Mouse (Mus musculus): Measurements from ENCODE around the gene Gm17651. TPM values are rescaled to one million over a fixed set of nuclear protein-coding genes. Genes with fewer than 3 reads are reported as not detected.

The Gm17651 gene
- total and polyA plus RNA-seq, 3 experiments, result not detected

DNA sequence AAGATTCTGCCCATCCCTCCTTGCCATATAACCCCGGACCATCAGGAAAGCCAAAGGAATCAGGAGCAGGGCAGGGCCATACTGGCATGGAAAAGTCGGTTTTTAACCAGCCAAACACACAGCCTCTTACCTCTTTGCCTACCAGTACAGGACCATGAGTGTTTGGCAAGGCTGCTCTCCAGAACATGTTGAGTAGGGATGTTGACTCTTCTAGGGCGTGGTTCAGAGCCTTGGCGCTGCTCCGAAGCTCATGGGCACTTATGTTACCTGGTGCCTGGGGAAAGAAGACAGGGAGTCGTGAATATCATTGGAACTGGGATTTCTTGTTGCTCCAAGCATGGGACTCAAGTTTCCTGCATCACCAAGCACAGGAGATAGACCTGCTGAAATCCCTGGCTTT lies 19.3 kb upstream of the Gm17651 start:
- in situ Hi-C loops (cut with MboI; ENCODE audit: low pct_ligation_motif_present, low pct_unique_long_range_greater_than_20kb, low sequenced_read_pairs) (loop anchor here (25.0 kb wide), 1 partner anchor 468 kb away; the partner anchor contains the start of gene Adam30), dilution Hi-C loops (cut with MboI; ENCODE audit: extremely low pct_ligation_motif_present, extremely low pct_unique_long_range_greater_than_20kb, low sequenced_read_pairs) (no loop called here)
- Histone ChIP-seq H3K27ac (ENCODE audit: insufficient read depth, low read depth) (no peak overlapping the region), H3K4me2 (ENCODE audit: insufficient read depth, low read depth, poor library complexity, severe bottlenecking) (no peak overlapping the region), H3K9me3 (replicated peaks; ENCODE audit: low read length) (no peaks in the 10 kb centered on the region), H3K4me1 (ENCODE audit: control insufficient read depth in 1 of 2, insufficient read depth in 2 of 2) (no peaks in the 10 kb centered on the region), H3K9ac (ENCODE audit: insufficient read depth, low read depth) (no peak overlapping the region), H3K27me3 (replicated peaks) (peaks cover 17% of the 10 kb centered on the region), H3K79me2 (replicated peaks; ENCODE audit: control insufficient read depth, extremely low read depth, insufficient read depth, poor library complexity, severe bottlenecking) (no peaks in the 10 kb centered on the region), H3K36me3 (replicated peaks in 1 of 2; ENCODE audit: control insufficient read depth in 1 of 2, insufficient read depth in 1 of 2, low read length in 1 of 2) (no peaks in the 10 kb centered on the region), H3K4me3 (replicated peaks in 1 of 3; ENCODE audit: low read depth in 2 of 3, low read length in 2 of 3, poor library complexity in 1 of 3) (no peak overlapping the region)
- DNase-seq (ENCODE audit: extremely low read depth), result no peak
- TF ChIP-seq CTCF (conservative IDR thresholded peaks at IDR 0.05 in 1 of 2, IDR thresholded peaks at IDR 0.05 in 1 of 2; ENCODE audit: low read depth in 2 of 2, low read length in 2 of 2) (no peak), GABPA (IDR thresholded peaks at IDR 0.05; ENCODE audit: insufficient replicate concordance, low read depth, low read length) (no peak), ZC3H11A (IDR thresholded peaks at IDR 0.05; ENCODE audit: low read depth, low read length) (no peak), NELFE (IDR thresholded peaks at IDR 0.05; ENCODE audit: low read depth, low read length) (no peak), TCF12 (IDR thresholded peaks at IDR 0.05; ENCODE audit: low read depth, low read length) (no peak), ELF1 (IDR thresholded peaks at IDR 0.05; ENCODE audit: low read depth, low read length) (no peak), JUND (conservative IDR thresholded peaks at IDR 0.05; ENCODE audit: low read depth, low read length) (no peak), HCFC1 (IDR thresholded peaks at IDR 0.05; ENCODE audit: low read depth, low read length) (no peak)

DNA sequence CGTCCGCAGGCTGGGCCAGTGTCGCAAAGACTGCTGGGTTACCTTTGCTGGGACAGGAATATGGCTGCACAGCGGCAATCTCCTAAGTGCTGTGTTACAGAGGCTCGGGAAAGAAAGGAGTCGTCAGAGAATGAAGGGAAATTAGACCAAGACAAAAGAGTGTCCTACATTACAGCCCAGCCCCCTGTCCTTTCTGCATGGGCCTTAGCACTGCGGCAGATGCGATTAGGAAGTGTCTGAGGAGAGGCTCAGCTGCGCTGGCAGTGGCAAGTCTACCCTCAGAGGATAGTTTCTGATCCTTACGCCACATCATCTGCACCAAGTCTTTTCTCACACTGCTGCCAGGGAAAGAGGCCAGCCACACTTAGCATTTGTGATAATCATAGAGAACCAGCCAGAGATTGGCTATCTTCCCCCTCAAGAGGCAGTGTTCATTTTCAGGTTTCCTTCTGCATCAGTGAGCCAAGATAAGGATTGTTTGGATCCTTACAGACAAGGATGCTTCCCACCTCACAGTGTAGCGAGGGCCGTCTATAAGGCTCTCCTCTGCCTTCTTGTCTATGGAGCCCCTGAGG lies 17.0 kb upstream of the Gm17651 start:
- TF ChIP-seq ZNF384 (IDR thresholded peaks at IDR 0.05; ENCODE audit: low read depth, low read length) (no peak), CHD2 (IDR thresholded peaks at IDR 0.05; ENCODE audit: low read length) (no peak), ETS1 (conservative IDR thresholded peaks at IDR 0.05; ENCODE audit: low read depth, low read length) (no peak), MYC (IDR thresholded peaks at IDR 0.05; ENCODE audit: low read depth, low read length) (no peak), HCFC1 (IDR thresholded peaks at IDR 0.05; ENCODE audit: low read depth, low read length) (no peak), RCOR1 (conservative IDR thresholded peaks at IDR 0.05; ENCODE audit: low read depth, low read length) (no peak), JUN (IDR thresholded peaks at IDR 0.05; ENCODE audit: insufficient read depth, low read depth, low read length) (no peak), ZMIZ1 (IDR thresholded peaks at IDR 0.05; ENCODE audit: low read depth, low read length) (no peak), ZKSCAN1 (IDR thresholded peaks at IDR 0.05; ENCODE audit: borderline replicate concordance, low read depth, low read length) (no peak), ZC3H11A (IDR thresholded peaks at IDR 0.05; ENCODE audit: low read depth, low read length) (no peak), IRF4 (IDR thresholded peaks at IDR 0.05; ENCODE audit: low read depth, low read length) (no peak), JUND (conservative IDR thresholded peaks at IDR 0.05; ENCODE audit: low read depth, low read length) (no peak), MAZ (IDR thresholded peaks at IDR 0.05; ENCODE audit: low read depth, low read length) (no peak), TBP (conservative IDR thresholded peaks at IDR 0.05; ENCODE audit: low read depth, low read length) (no peak), TCF12 (IDR thresholded peaks at IDR 0.05; ENCODE audit: low read depth, low read length) (no peak)
- Histone ChIP-seq H3K36me3 (replicated peaks in 1 of 2; ENCODE audit: control insufficient read depth in 1 of 2, insufficient read depth in 1 of 2, low read length in 1 of 2) (no peaks in the 10 kb centered on the region), H3K79me2 (replicated peaks; ENCODE audit: control insufficient read depth, extremely low read depth, insufficient read depth, poor library complexity, severe bottlenecking) (no peaks in the 10 kb centered on the region), H3K4me2 (ENCODE audit: insufficient read depth, low read depth, poor library complexity, severe bottlenecking) (no peak overlapping the region), H3K4me3 (replicated peaks in 1 of 3; ENCODE audit: low read depth in 2 of 3, low read length in 2 of 3, poor library complexity in 1 of 3) (no peak overlapping the region), H3K9me3 (replicated peaks; ENCODE audit: low read length) (no peaks in the 10 kb centered on the region), H3K9ac (ENCODE audit: insufficient read depth, low read depth) (no peak overlapping the region), H3K27ac (ENCODE audit: insufficient read depth, low read depth) (no peak overlapping the region), H3K27me3 (replicated peaks) (peaks cover 21% of the 10 kb centered on the region), H3K4me1 (ENCODE audit: control insufficient read depth in 1 of 2, insufficient read depth in 2 of 2) (no peaks in the 10 kb centered on the region)
- dilution Hi-C loops (cut with MboI; ENCODE audit: extremely low pct_ligation_motif_present, extremely low pct_unique_long_range_greater_than_20kb, low sequenced_read_pairs), result no loop called here
- in situ Hi-C loops (cut with MboI; ENCODE audit: low pct_ligation_motif_present, low pct_unique_long_range_greater_than_20kb, low sequenced_read_pairs), result loop anchor here (25.0 kb wide), 1 partner anchor 471 kb away; the partner anchor contains the start of gene Adam30
- no peak for DNase-seq (ENCODE audit: extremely low read depth)

Data from CH12.LX (cell line).